Mouse (Mus musculus): Measurements from ENCODE around the gene Ces1c. TPM values are rescaled to one million over a fixed set of nuclear protein-coding genes. Genes with fewer than 3 reads are reported as not detected.

Gene Ces1c
- 0.13 and 0.53 TPM in 2 replicates for polyA plus RNA-seq (2012; rRNA removed; ENCODE audit: low replicate concordance)

DNA sequence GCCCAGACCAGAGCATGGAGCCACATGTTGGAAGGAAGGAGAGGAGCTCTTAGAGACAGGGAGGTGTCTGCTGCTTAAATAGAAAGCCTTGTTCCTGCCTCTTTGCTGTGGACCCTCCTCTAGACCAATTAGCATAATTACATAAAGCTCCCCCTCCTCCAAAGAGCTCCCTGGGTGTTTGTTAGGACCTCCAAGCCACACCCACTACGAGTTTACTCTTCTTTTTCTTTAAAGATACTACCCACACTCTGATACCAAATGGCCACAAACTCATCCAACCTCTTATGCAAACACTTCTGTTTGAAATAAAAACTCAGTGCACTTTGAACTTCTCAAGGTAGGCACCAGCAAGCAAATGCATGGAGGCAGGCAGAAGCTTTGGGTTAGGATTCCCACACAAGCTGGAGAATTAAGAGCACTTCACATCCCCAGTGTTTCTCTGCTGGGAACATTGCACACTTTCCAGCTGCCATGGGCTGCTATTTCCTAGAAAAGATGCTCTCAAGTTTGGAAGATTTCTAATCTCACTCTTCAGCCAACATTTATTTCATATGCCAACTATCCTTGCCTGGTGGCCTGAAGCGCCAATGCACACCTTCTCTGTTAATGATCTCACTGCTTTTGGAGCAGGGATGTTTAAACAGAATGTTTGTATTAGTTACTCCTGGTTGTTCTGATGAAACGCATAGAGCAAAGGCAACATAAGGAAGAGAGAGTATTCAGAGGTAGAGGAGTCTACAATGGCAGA lies at the start of gene Ces1c:
Gene Ces1c, minus strand, starts transcription at position 51 of the 748 bp plus-strand sequence.

DNA sequence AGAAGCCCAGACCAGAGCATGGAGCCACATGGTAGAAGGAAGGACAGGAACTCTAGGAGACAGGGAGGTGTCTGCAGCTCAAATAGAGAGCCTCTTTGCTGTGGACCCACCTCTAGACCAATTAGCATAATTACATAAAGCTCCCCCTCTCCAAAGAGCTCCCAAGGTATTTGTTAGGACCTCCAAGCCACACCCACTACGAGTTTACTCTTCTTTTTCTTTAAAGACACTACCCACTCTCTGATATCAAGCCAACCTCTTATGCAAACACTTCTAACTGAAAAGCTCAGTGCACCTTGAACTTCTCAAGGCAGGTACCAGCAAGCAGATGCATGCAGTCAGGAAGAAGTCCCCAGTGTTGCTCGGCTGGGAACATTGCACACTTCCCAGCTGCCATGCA lies 51.2 kb downstream of the Ces1c start, which contains the start of gene Ces1b:
Gene Ces1b, minus strand, starts transcription at position 131 of the 400 bp plus-strand sequence.

Other genes with a start within 250 kb of the Ces1c start
- gene Capns2, start 229.9 kb downstream of the Ces1c start, polyA plus RNA-seq (2012; rRNA removed; ENCODE audit: low replicate concordance), result not detected in 2 replicates
- 0.06 TPM in 1 of 2 replicates, not detected in the other for gene Slc6a2, start 171.2 kb downstream of the Ces1c start, polyA plus RNA-seq (2012; rRNA removed; ENCODE audit: low replicate concordance)
- gene Ces1a, start 83.1 kb downstream of the Ces1c start, polyA plus RNA-seq (2012; rRNA removed; ENCODE audit: low replicate concordance), result not detected in 2 replicates
- gene Ces1b, start 51.3 kb downstream of the Ces1c start, polyA plus RNA-seq (2012; rRNA removed; ENCODE audit: low replicate concordance), result not detected in 2 replicates
- gene Ces1d, start 66.6 kb upstream of the Ces1c start, polyA plus RNA-seq (2012; rRNA removed; ENCODE audit: low replicate concordance), result 5.6 and 6.9 TPM in 2 replicates
- 5.4 and 16.4 TPM in 2 replicates for gene Ces1e, start 98.3 kb upstream of the Ces1c start, polyA plus RNA-seq (2012; rRNA removed; ENCODE audit: low replicate concordance)
- gene Ces1f, start 148.5 kb upstream of the Ces1c start, polyA plus RNA-seq (2012; rRNA removed; ENCODE audit: low replicate concordance), result 29.1 and 52.0 TPM in 2 replicates
- gene Ces1g, start 206.0 kb upstream of the Ces1c start, polyA plus RNA-seq (2012; rRNA removed; ENCODE audit: low replicate concordance), result 1.3 and 3.6 TPM in 2 replicates
- gene Ces1h, start 248.4 kb upstream of the Ces1c start, polyA plus RNA-seq (2012; rRNA removed; ENCODE audit: low replicate concordance), result not detected in 2 replicates

Measured in duodenum, adult 2 months (tissue).